Mouse (Mus musculus): Measurements from ENCODE around the gene Aplnr. TPM values are rescaled to one million over a fixed set of nuclear protein-coding genes. Genes with fewer than 3 reads are reported as not detected.

Gene Aplnr
- polyA plus RNA-seq, 1 experiment, result not detected

DNA sequence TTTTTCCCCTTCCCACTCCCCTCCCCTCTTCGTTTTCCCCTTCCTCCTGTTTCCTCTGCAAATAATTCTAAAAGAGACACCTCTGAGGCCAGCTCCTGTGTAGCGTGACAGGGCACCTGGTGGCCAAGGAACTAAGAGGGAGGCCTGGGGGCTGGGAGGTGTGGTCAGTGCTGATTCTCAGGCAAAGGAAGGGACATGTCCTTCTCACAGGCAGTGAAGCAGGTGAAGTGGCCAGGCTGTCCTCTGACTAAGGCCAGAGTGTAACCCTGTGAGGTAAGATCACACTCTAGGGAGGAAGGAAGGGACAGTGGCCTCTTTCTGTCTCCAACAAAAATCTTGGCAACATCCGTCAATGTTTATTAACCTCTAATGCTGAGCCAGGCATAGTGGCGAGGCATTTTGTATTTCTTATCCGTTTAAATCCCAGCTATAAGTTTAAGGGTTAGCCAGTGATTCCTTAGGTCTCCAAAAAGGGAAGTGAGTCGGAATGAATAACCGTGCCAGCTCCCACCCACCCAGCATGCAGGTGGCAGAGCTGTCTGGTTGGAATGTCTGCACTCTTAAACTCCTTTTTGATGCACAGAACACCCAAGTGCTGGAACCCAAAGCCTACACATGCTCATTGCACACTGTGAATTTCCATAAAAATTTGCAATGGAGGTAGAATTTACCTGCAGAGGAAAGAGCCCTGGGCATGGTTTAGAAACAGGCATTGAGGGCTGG lies 29.8 kb upstream of the Aplnr start:
- TF ChIP-seq GATA1 (IDR thresholded peaks at IDR 0.05; ENCODE audit: borderline replicate concordance, low read length) (no peak), FLI1 (IDR thresholded peaks at IDR 0.05; ENCODE audit: low read length) (no peak)
- no peaks in the 10 kb centered on the region for H3K36me3 ChIP-seq (replicated peaks; ENCODE audit: low read length)
- peaks cover 16% of the 10 kb centered on the region for H3K27me3 ChIP-seq (replicated peaks)
- no peaks in the 10 kb centered on the region for H3K9me3 ChIP-seq
- no peaks in the 10 kb centered on the region for H3K4me1 ChIP-seq
- no peak overlapping the region for H3K4me3 ChIP-seq (replicated peaks)

DNA sequence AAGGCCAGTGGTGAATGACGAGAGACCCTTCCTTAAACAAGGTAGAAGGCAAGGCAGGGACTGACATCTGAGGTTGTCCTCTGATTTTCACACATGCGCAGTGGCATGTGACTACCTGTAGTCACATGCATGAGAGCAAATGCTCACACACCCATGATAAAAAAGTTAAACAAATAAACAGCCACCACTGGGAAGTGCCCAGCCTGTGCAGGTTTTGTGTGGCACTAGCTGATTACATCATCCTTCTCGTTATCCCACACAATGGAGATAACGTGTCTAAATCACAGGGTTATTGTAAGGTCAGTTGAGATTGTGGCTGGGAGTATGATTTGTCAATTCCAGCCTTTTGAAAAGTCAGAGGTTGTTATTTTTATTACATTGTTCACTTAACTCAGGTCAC lies 29.1 kb upstream of the Aplnr start:
- Histone ChIP-seq H3K4me3 (replicated peaks) (no peak overlapping the region), H3K9me3 (no peaks in the 10 kb centered on the region), H3K36me3 (replicated peaks; ENCODE audit: low read length) (no peaks in the 10 kb centered on the region), H3K27me3 (replicated peaks) (peaks cover 14% of the 10 kb centered on the region), H3K4me1 (no peaks in the 10 kb centered on the region)
- TF ChIP-seq GATA1 (IDR thresholded peaks at IDR 0.05; ENCODE audit: borderline replicate concordance, low read length) (no peak), FLI1 (IDR thresholded peaks at IDR 0.05; ENCODE audit: low read length) (no peak)

DNA sequence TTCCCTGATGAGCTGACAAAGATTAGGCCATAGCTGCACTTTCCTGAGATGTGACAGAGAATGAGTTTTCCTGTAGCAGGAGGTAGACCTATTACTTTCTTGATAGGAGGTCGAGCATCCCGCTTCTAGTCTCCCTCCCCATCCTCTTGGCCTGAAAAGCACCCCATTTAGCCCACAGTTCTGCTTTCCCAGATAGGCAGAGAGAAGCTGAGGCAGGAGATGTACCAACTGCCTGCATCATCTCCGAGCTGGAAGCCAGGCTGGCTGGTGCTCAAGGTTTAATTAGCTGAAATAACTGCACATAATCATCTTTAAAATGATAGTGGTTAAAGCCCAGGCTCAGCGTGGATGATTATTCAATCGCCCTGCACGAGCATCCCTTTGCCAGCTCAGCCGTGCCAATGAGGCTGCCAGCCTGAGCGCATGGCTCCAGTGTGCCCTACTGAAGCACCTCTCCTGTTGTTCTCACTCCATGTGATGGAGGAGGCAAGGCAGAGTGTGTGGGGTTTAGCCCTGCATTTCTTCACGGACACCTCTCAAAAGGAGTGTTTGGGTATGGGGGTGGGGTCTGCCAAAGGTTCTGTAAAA lies 25.6 kb upstream of the Aplnr start:
- peaks cover 9% of the 10 kb centered on the region for H3K27me3 ChIP-seq (replicated peaks)
- TF ChIP-seq GATA1 (IDR thresholded peaks at IDR 0.05; ENCODE audit: borderline replicate concordance, low read length) (no peak), FLI1 (IDR thresholded peaks at IDR 0.05; ENCODE audit: low read length) (no peak)

DNA sequence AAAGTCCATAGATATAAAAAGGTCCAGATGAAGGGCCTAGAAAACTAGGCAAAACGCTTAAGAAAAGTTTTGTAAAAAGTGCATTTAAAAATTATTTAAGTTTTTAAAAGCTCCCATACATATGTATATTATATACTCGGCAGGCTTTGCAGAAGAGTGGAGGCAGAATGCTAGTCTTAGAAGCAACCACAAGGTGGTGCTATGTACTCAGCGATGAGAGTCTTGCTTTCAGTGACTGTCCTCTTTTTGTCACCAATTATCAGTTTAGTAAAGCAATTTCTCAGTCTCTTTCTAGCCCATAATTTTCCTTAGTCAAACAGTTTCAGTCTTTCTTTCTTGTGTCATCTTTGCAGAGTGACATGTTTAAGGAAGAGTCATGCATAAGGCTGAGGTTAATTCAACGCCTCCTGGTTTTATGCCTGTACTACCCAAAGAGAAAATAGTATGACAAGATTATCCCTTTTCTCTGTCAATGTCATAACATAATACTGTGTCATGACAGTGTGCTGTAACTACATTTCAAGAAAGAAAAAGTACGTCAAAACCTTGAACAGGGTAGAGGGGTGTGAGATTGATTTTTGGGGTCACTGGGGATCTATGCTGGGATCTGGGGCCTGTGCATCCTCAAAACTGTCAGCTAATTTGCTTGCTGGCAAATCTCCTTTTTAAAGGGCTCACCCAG lies 12.7 kb upstream of the Aplnr start:
- Histone ChIP-seq H3K9me3 (no peaks in the 10 kb centered on the region), H3K27me3 (replicated peaks) (no peaks in the 10 kb centered on the region), H3K4me1 (no peaks in the 10 kb centered on the region), H3K4me3 (replicated peaks) (no peak overlapping the region), H3K36me3 (replicated peaks; ENCODE audit: low read length) (no peaks in the 10 kb centered on the region)
- TF ChIP-seq FLI1 (IDR thresholded peaks at IDR 0.05; ENCODE audit: low read length) (no peak), GATA1 (IDR thresholded peaks at IDR 0.05; ENCODE audit: borderline replicate concordance, low read length) (no peak)

More for the DNA sequence above, 25.6 kb upstream of the Aplnr start:
- Histone ChIP-seq H3K4me3 (replicated peaks) (peak overlapping the region; percentile 53), H3K36me3 (replicated peaks; ENCODE audit: low read length) (no peaks in the 10 kb centered on the region), H3K9me3 (no peaks in the 10 kb centered on the region), H3K4me1 (no peaks in the 10 kb centered on the region)

DNA sequence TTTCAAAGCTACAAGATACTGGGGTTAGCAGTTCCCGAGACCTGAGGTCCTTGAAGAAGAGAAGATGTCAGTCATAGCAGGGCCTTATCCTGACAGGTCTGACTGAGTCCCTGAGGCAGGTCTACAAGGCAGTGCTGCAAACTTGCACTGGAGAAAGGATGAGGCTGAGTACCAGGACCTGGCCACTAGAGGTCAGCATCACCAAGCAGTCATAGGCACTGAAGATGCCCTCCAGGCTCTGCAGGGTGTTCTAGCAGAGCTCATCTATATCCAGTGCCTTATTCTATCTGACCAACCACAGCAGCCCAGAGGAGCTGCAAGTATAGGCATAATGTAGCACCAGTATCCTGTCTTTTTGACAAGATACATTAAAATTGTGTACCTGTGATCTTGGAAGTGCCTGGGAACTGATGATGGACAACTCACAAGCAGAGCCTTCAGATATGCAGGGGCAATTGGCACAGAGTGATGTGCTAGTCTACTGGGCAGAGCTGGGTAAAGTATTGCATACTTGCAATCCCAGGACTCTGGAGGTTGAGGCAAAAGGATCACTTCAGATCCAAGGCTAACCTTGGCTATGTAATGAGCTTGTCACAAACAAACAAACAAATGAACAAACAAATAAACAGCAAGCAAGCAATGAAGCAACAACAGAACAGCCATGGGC lies 12.0 kb upstream of the Aplnr start:
- Histone ChIP-seq H3K4me3 (replicated peaks) (no peak overlapping the region), H3K27me3 (replicated peaks) (peaks cover under 1% of the 10 kb centered on the region)
- TF ChIP-seq GATA1 (IDR thresholded peaks at IDR 0.05; ENCODE audit: borderline replicate concordance, low read length) (no peak), FLI1 (IDR thresholded peaks at IDR 0.05; ENCODE audit: low read length) (no peak)

GRCm38 (mm10) chr2:85129496-85129971 lies 6.5 kb upstream of the Aplnr start:
- Histone ChIP-seq H3K4me1 (no peaks in the 10 kb centered on the region), H3K9me3 (no peaks in the 10 kb centered on the region), H3K27me3 (replicated peaks) (peaks cover 18% of the 10 kb centered on the region), H3K36me3 (replicated peaks; ENCODE audit: low read length) (no peaks in the 10 kb centered on the region), H3K4me3 (replicated peaks) (no peak overlapping the region)
- no peak for TF ChIP-seq GATA1 (IDR thresholded peaks at IDR 0.05; ENCODE audit: borderline replicate concordance, low read length)
- TF ChIP-seq FLI1 (IDR thresholded peaks at IDR 0.05; ENCODE audit: low read length), result no peak

More for the DNA sequence above, 12.0 kb upstream of the Aplnr start:
- Histone ChIP-seq H3K4me1 (no peaks in the 10 kb centered on the region), H3K9me3 (no peaks in the 10 kb centered on the region), H3K36me3 (replicated peaks; ENCODE audit: low read length) (no peaks in the 10 kb centered on the region)

GRCm38 (mm10) chr2:85131226-85131625 lies 4.8 kb upstream of the Aplnr start:
- H3K4me3 ChIP-seq (replicated peaks), result no peak overlapping the region
- TF ChIP-seq FLI1 (IDR thresholded peaks at IDR 0.05; ENCODE audit: low read length), result no peak
- no peak for TF ChIP-seq GATA1 (IDR thresholded peaks at IDR 0.05; ENCODE audit: borderline replicate concordance, low read length)
- peaks cover 23% of the 10 kb centered on the region for H3K27me3 ChIP-seq (replicated peaks)
- H3K4me1 ChIP-seq, result no peaks in the 10 kb centered on the region
- no peaks in the 10 kb centered on the region for H3K36me3 ChIP-seq (replicated peaks; ENCODE audit: low read length)
- no peaks in the 10 kb centered on the region for H3K9me3 ChIP-seq

- Histone ChIP-seq H3K27me3 (replicated peaks) (peaks cover 28% of the 10 kb centered on the region), H3K9me3 (no peaks in the 10 kb centered on the region), H3K4me3 (replicated peaks) (no peak overlapping the region), H3K4me1 (no peaks in the 10 kb centered on the region), H3K36me3 (replicated peaks; ENCODE audit: low read length) (no peaks in the 10 kb centered on the region)
- TF ChIP-seq GATA1 (IDR thresholded peaks at IDR 0.05; ENCODE audit: borderline replicate concordance, low read length) (no peak), FLI1 (IDR thresholded peaks at IDR 0.05; ENCODE audit: low read length) (no peak)
Measured at GRCm38 (mm10) chr2:85131724-85132123, 4.3 kb upstream of the Aplnr start.

DNA sequence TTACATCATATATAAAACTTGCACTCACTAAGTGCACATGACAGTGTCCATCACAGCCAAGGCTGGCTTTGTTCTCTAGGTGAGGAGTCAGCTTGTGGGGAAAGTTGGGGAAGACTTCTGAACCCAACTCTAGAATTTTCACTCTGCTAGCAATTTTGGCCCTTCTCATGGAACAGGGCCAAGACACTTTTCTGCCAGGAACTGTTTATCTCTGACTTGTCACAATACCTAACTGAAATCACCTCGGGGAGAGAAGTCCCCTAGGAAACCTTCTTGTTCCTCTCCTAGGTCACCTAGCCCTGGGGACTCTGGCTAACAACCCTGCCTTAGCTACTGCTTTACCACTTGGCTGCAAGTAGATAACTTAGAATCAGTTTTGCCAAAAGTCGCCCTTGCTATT lies 3.8 kb upstream of the Aplnr start:
- Histone ChIP-seq H3K36me3 (replicated peaks; ENCODE audit: low read length) (no peaks in the 10 kb centered on the region), H3K9me3 (no peaks in the 10 kb centered on the region), H3K27me3 (replicated peaks) (peaks cover 33% of the 10 kb centered on the region)

More for the DNA sequence above, 3.8 kb upstream of the Aplnr start:
- H3K4me3 ChIP-seq (replicated peaks), result no peak overlapping the region
- no peak for TF ChIP-seq GATA1 (IDR thresholded peaks at IDR 0.05; ENCODE audit: borderline replicate concordance, low read length)
- no peak for TF ChIP-seq FLI1 (IDR thresholded peaks at IDR 0.05; ENCODE audit: low read length)
- peaks cover under 1% of the 10 kb centered on the region; the same call in 1 of the 2 replicates for H3K4me1 ChIP-seq
